In the genomic region with DNA sequence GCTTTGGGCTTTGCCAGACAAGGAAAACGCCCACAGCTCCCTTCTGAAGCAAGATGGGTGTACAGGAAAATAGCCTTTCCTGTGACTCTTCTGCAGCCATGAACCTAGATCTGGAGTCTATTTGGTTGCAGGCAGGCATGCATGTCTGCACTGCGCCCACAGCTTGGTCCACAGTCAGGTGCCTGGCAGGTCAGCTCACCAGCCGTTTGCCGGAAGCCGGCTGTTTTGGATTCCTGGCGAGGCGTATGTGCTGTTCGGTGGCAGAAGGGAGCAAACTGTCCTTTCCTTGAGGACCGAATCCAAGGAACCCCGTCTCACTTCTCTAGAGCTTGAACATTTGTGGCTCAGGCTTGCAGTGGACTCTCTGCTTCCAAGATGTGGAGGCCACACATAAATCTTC, we compare ENCODE assay signal across 31 mouse cellular contexts. TPM values are rescaled to one million over a fixed set of nuclear protein-coding genes. Genes with fewer than 3 reads are reported as not detected.
"Had no signal": no experiment of that assay in that cellular context is flagged by ENCODE, and none has a peak within 500 bp of the region (broad histone marks: within the 10 kb centered on the region; RNA-seq: fewer than 3 reads in every experiment).

No protein-coding gene starts in this region.

- H3K27me3 ChIP-seq: limb, embryonic 12.5 days; limb, embryonic 15.5 days; liver, embryonic 12.5 days; liver, embryonic 15.5 days had no signal

- H3K4me3 ChIP-seq: limb, embryonic 12.5 days; limb, embryonic 15.5 days; liver, embryonic 12.5 days; liver, embryonic 15.5 days had no signal

- H3K27ac ChIP-seq: limb, embryonic 12.5 days; limb, embryonic 15.5 days; liver, embryonic 12.5 days; liver, embryonic 15.5 days; stomach, postnatal 0 days had no signal

- H3K4me1 ChIP-seq: liver, embryonic 12.5 days; liver, embryonic 15.5 days had no signal

- DNase-seq: kidney, adult 9 months; kidney, postnatal 14 days; kidney, postnatal 4 days; layer of hippocampus, adult 9-11 months; layer of hippocampus, postnatal 36 days; left cerebral cortex, postnatal 4 days; lung, adult 2 months; lung, postnatal 14 days; lung, postnatal 4 days; midbrain, embryonic 14.5 days; thymus, adult 2 months; thymus, postnatal 14 days; thymus, postnatal 4 days had no signal

RNA-seq across cellular contexts. Expression of a gene that starts 16.9 kb away (rescaled TPM):
- polyA plus RNA-seq: liver, embryonic 12.5 days; liver, embryonic 15.5 days; lung, embryonic 16.5 days had no signal

RNA-seq across cellular contexts. Expression of a gene that starts 28.5 kb away (rescaled TPM):
- total RNA-seq: layer of hippocampus, adult 18-20 months; layer of hippocampus, postnatal 36 days; left cerebral cortex, adult 8-10 months; left cerebral cortex, postnatal 14 days; left cerebral cortex, postnatal 4 days; megakaryocyte progenitor cell, adult 5-6 weeks; megakaryocyte-erythroid progenitor cell, adult 5-6 weeks; midbrain, postnatal 0 days had no signal
- polyA plus RNA-seq: kidney, embryonic 16.5 days; limb, embryonic 12.5 days; liver, embryonic 12.5 days; liver, embryonic 15.5 days; lung, embryonic 16.5 days; midbrain, embryonic 11.5 days; midbrain, embryonic 14.5 days; midbrain, postnatal 0 days; neural tube, embryonic 11.5 days; neural tube, embryonic 14.5 days; stomach, embryonic 14.5 days had no signal

RNA-seq across cellular contexts. Expression of a gene that starts 36.4 kb away (rescaled TPM):
- total RNA-seq: layer of hippocampus, adult 18-20 months; layer of hippocampus, postnatal 36 days; left cerebral cortex, adult 8-10 months; left cerebral cortex, postnatal 14 days; left cerebral cortex, postnatal 4 days; megakaryocyte progenitor cell, adult 5-6 weeks; megakaryocyte-erythroid progenitor cell, adult 5-6 weeks; midbrain, postnatal 0 days had no signal
- polyA plus RNA-seq: kidney, embryonic 16.5 days; limb, embryonic 12.5 days; liver, embryonic 12.5 days; liver, embryonic 15.5 days; midbrain, embryonic 11.5 days; midbrain, embryonic 14.5 days; midbrain, postnatal 0 days; neural tube, embryonic 11.5 days; neural tube, embryonic 14.5 days; small intestine, adult 2 months; stomach, embryonic 14.5 days had no signal

RNA-seq across cellular contexts. Expression of a gene that starts 45.9 kb away (rescaled TPM):
- total RNA-seq: layer of hippocampus, adult 18-20 months; layer of hippocampus, postnatal 36 days; left cerebral cortex, adult 8-10 months; left cerebral cortex, postnatal 14 days; left cerebral cortex, postnatal 4 days; megakaryocyte progenitor cell, adult 5-6 weeks; megakaryocyte-erythroid progenitor cell, adult 5-6 weeks; midbrain, postnatal 0 days had no signal
- polyA plus RNA-seq: kidney, embryonic 16.5 days; limb, embryonic 12.5 days; limb, embryonic 15.5 days; liver, embryonic 12.5 days; liver, embryonic 15.5 days; lung, adult 2 months; lung, embryonic 16.5 days; midbrain, embryonic 11.5 days; midbrain, embryonic 14.5 days; midbrain, postnatal 0 days; neural tube, embryonic 11.5 days; neural tube, embryonic 14.5 days; small intestine, adult 2 months; stomach, embryonic 14.5 days; thymus, adult 2 months had no signal
